Comparison of ENCODE assay signal across 31 mouse cellular contexts in genomic region chr8:83408496-83408895, GRCm38 (mm10). TPM values are rescaled to one million over a fixed set of nuclear protein-coding genes. Genes with fewer than 3 reads are reported as not detected.
"Had no signal": no experiment of that assay in that cellular context is flagged by ENCODE, and none has a peak within 500 bp of the region (broad histone marks: within the 10 kb centered on the region; RNA-seq: fewer than 3 reads in every experiment).

No protein-coding gene starts in this region.

- H3K4me3 ChIP-seq: limb, embryonic 10.5 days; limb, embryonic 12.5 days; limb, embryonic 13.5 days; limb, embryonic 15.5 days; liver, embryonic 12.5 days; liver, embryonic 13.5 days; liver, embryonic 15.5 days; lung, embryonic 15.5 days; megakaryocyte, embryonic 14.5 days; midbrain, embryonic 10.5 days; midbrain, embryonic 12.5 days; midbrain, embryonic 13.5 days; midbrain, embryonic 15.5 days; myocyte; neural tube, embryonic 12.5 days; neural tube, embryonic 13.5 days had no signal

- H3K36me3 ChIP-seq: limb, embryonic 10.5 days; limb, embryonic 12.5 days; limb, embryonic 13.5 days; limb, embryonic 15.5 days; liver, embryonic 12.5 days; liver, embryonic 13.5 days; liver, embryonic 15.5 days; lung, embryonic 15.5 days; midbrain, embryonic 10.5 days; midbrain, embryonic 12.5 days; midbrain, embryonic 13.5 days; midbrain, embryonic 15.5 days; neural tube, embryonic 12.5 days; neural tube, embryonic 13.5 days had no signal

- H3K27me3 ChIP-seq: limb, embryonic 12.5 days; limb, embryonic 13.5 days; limb, embryonic 15.5 days; liver, embryonic 12.5 days; lung, embryonic 15.5 days; midbrain, embryonic 12.5 days; midbrain, embryonic 13.5 days; midbrain, embryonic 15.5 days; neural tube, embryonic 12.5 days; neural tube, embryonic 13.5 days had no signal

- H3K4me1 ChIP-seq: limb, embryonic 15.5 days; lung, embryonic 15.5 days; midbrain, embryonic 10.5 days; midbrain, embryonic 12.5 days; midbrain, embryonic 13.5 days; midbrain, embryonic 15.5 days; neural tube, embryonic 12.5 days; neural tube, embryonic 13.5 days had no signal

- DNase-seq: left cerebral cortex, postnatal 4 days; liver; liver, embryonic 13.5 days; liver, postnatal 0 days; lung, adult 18-20 months; lung, adult 2 months; lung, embryonic 14.5 days; lung, postnatal 10 days; lung, postnatal 14 days; lung, postnatal 36 days; lung, postnatal 4 days; midbrain, embryonic 14.5 days had no signal

- H3K9me3 ChIP-seq: limb, embryonic 10.5 days; limb, embryonic 12.5 days; limb, embryonic 13.5 days; limb, embryonic 15.5 days; liver, embryonic 12.5 days; liver, embryonic 13.5 days; liver, embryonic 15.5 days; lung, embryonic 15.5 days; megakaryocyte, embryonic 14.5 days; midbrain, embryonic 10.5 days; midbrain, embryonic 12.5 days; midbrain, embryonic 13.5 days; midbrain, embryonic 15.5 days; neural tube, embryonic 12.5 days; neural tube, embryonic 13.5 days had no signal

RNA-seq across cellular contexts. Expression of gene Clgn, which starts 18.8 kb away (rescaled TPM):
- total RNA-seq: liver, adult 2 months; megakaryocyte, adult 5-6 weeks; monocyte, adult 5-6 weeks had no signal
- polyA plus RNA-seq: liver, adult 2 months; lung, adult 2 months; macrophage; myocyte had no signal
